Mouse (Mus musculus) stomach, postnatal 0 days (tissue): ENCODE data around the gene Eml5. TPM values are rescaled to one million over a fixed set of nuclear protein-coding genes. Genes with fewer than 3 reads are reported as not detected.
A peak's percentile ranks its signal among the peaks of the same experiment; 100 is the strongest.

ENCODE experiments used
- ATAC-seq: fragments of 200-750 bp; cut with Nextera tagmentation; 2 replicates; pipeline ENCODE4 v1.8.0; 2017; ENCODE audit not compliant: low FRiP score, low TSS enrichment
- DNase-seq: peaks from one replicate; pipeline ENCODE4 v3.0.0-alpha.2; 2016; ENCODE audit warnings: low spot score
- H3K27ac ChIP-seq: fragments of 300-500 bp; sonication (generic); replicated peaks from 2 replicates; pipeline ENCODE4 v1.5.1; 2014; ENCODE audit warnings: mild to moderate bottlenecking, control low read depth
- H3K27me3 ChIP-seq: fragments of 300-500 bp; sonication (generic); 2 replicates; pipeline ENCODE4 v1.6.1; 2014; ENCODE audit warnings: low read length; ENCODE audit not compliant: control insufficient read depth, insufficient read depth
- H3K36me3 ChIP-seq: fragments of 300-500 bp; sonication (generic); 2 replicates; pipeline ENCODE4 v1.6.1; 2014; ENCODE audit warnings: low read length, mixed read lengths; ENCODE audit not compliant: control insufficient read depth, insufficient read depth
- H3K4me1 ChIP-seq: fragments of 300-500 bp; sonication (generic); replicated peaks from 2 replicates; pipeline ENCODE4 v1.6.1; 2014; ENCODE audit warnings: antibody characterized with exemption; ENCODE audit not compliant: control insufficient read depth, insufficient read depth
- H3K4me2 ChIP-seq: fragments of 300-500 bp; sonication (generic); replicated peaks from 2 replicates; pipeline ENCODE4 v1.6.1; 2014; ENCODE audit warnings: low read depth, mild to moderate bottlenecking, control low read depth, moderate library complexity
- H3K4me3 ChIP-seq: fragments of 300-500 bp; sonication (generic); 2 replicates; pipeline ENCODE4 v1.5.1; 2014; ENCODE audit warnings: low read depth, low read length, control low read depth
- H3K9ac ChIP-seq: fragments of 300-500 bp; sonication (generic); 2 replicates; pipeline ENCODE4 v1.6.1; 2014; ENCODE audit warnings: mild to moderate bottlenecking, low read length, control low read depth, mixed read lengths
- H3K9me3 ChIP-seq: fragments of 300-500 bp; sonication (generic); 2 replicates; pipeline ENCODE4 v1.6.1; 2016; ENCODE audit warnings: low read length; ENCODE audit not compliant: control insufficient read depth
- CTCF ChIP-seq: IDR thresholded peaks from 2 replicates; pipeline ENCODE4 v1.5.1; 2016; ENCODE audit warnings: antibody characterized with exemption, low read depth, mild to moderate bottlenecking, moderate library complexity
- EP300 ChIP-seq: optimal IDR thresholded peaks from 2 replicates; pipeline ENCODE3; 2016; ENCODE audit warnings: antibody characterized with exemption
- WGBS: fragments of 180-500 bp; shearing (Covaris S2); extraction: QIAGEN DNeasy Blood & Tissue Kit; methylation state at CpG from one replicate; pipeline ENCODE4 v1.1.7; 2014; 5-methylcytosine and 5-hydroxymethylcytosine counted together
- polyA plus RNA-seq: library from polyadenylated mRNA; unstranded; fragments of >200 nt; fragmentation: Nextera tagmentation; extraction: Ambion mirVana; gene quantifications from 2 replicates; pipeline ENCODE4 v1.2.1, GENCODE M21; 2015

The Eml5 gene
- 1.7 and 1.9 TPM in 2 replicates for polyA plus RNA-seq

GRCm38 (mm10) chr12:98900881-98901801 lies at the start of gene Eml5:
TSS of gene Eml5 (minus strand) at chr12:98901484.
- TF ChIP-seq EP300: no peak
- TF ChIP-seq CTCF: peak; percentile 34; the same call in 1 of the 2 replicates
- peak within 1 kb of the TSS; percentile 79 for H3K4me3 ChIP-seq
- DNase-seq: peak; percentile 90
- no peaks in the 10 kb centered on the region for H3K27me3 ChIP-seq
- under 1% methylated on average over 78 of the region's 101 CpGs for WGBS
- H3K4me1 ChIP-seq: no peaks in the 10 kb centered on the region
- ATAC-seq: peak; percentile 97
- no peaks in the 10 kb centered on the region for H3K9me3 ChIP-seq
- H3K27ac ChIP-seq: no peak within 1 kb of the TSS
- H3K4me2 ChIP-seq: peak within 1 kb of the TSS; percentile 97
- H3K36me3 ChIP-seq: no peaks in the 10 kb centered on the region
- H3K9ac ChIP-seq: peak within 1 kb of the TSS; percentile 58; the same call in 1 of the 2 replicates

GRCm38 (mm10) chr12:98932856-98933255 lies 31.6 kb upstream of the Eml5 start:
- Histone ChIP-seq H3K27me3 (no peaks in the 10 kb centered on the region), H3K36me3 (no peaks in the 10 kb centered on the region), H3K9me3 (no peaks in the 10 kb centered on the region), H3K9ac (no peak overlapping the region), H3K27ac (no peak overlapping the region), H3K4me1 (no peaks in the 10 kb centered on the region), H3K4me2 (no peak overlapping the region), H3K4me3 (no peak overlapping the region)
- WGBS: 100% methylated on average over 1 of the region's 1 CpGs
- DNase-seq (no peak), ATAC-seq (no peak)
- no peak for TF ChIP-seq EP300
- no peak for TF ChIP-seq CTCF

GRCm38 (mm10) chr12:98932441-98932840 lies 31.2 kb upstream of the Eml5 start:
- Histone ChIP-seq H3K36me3 (no peaks in the 10 kb centered on the region), H3K9me3 (no peaks in the 10 kb centered on the region), H3K27me3 (no peaks in the 10 kb centered on the region), H3K4me2 (no peak overlapping the region), H3K9ac (no peak overlapping the region), H3K4me1 (no peaks in the 10 kb centered on the region), H3K27ac (no peak overlapping the region), H3K4me3 (no peak overlapping the region)
- TF ChIP-seq CTCF: no peak
- no peak for TF ChIP-seq EP300
- WGBS: 88% methylated on average over 4 of the region's 4 CpGs
- ATAC-seq: no peak
- no peak for DNase-seq

- Histone ChIP-seq H3K9ac (no peak overlapping the region), H3K36me3 (no peaks in the 10 kb centered on the region), H3K4me1 (no peaks in the 10 kb centered on the region), H3K27ac (no peak overlapping the region), H3K4me2 (no peak overlapping the region), H3K27me3 (no peaks in the 10 kb centered on the region), H3K9me3 (no peaks in the 10 kb centered on the region), H3K4me3 (no peak overlapping the region)
- 89% methylated on average over 4 of the region's 4 CpGs for WGBS
- TF ChIP-seq EP300: no peak
- TF ChIP-seq CTCF: no peak
- DNase-seq (no peak), ATAC-seq (no peak)
Observed at GRCm38 (mm10) chr12:98931174-98931573, 29.9 kb upstream of the Eml5 start.

- Histone ChIP-seq H3K9ac (peak within 1 kb of the TSS; percentile 65), H3K9me3 (no peaks in the 10 kb centered on the region), H3K4me1 (no peaks in the 10 kb centered on the region), H3K27me3 (no peaks in the 10 kb centered on the region), H3K36me3 (no peaks in the 10 kb centered on the region), H3K4me3 (peak within 1 kb of the TSS; percentile 56), H3K4me2 (peak within 1 kb of the TSS; percentile 81), H3K27ac (0 out of 2 replicates have a peak within 1 kb of the TSS, but pooled peaks have one; percentile 41)
- WGBS: under 1% methylated on average over 35 of the region's 35 CpGs
- TF ChIP-seq CTCF (no peak), EP300 (peak; percentile 91)
- ATAC-seq: peak; percentile 99
- peak; percentile 87 for DNase-seq
Observed at GRCm38 (mm10) chr12:98920194-98920991, 19.1 kb upstream of the Eml5 start, which contains the start of gene Ttc8. TSS of gene Ttc8 (plus strand) at chr12:98920574.
